Mouse (Mus musculus) midbrain, embryonic 11.5 days (tissue): ENCODE results near the gene Nptn. TPM values are rescaled to one million over a fixed set of nuclear protein-coding genes. Genes with fewer than 3 reads are reported as not detected.

Experiments
- ATAC-seq: fragments of 200-750 bp; cut with Nextera tagmentation; 2 replicates; pipeline ENCODE4 v1.8.0; 2017; ENCODE audit warnings: moderate TSS enrichment, moderate library complexity; ENCODE audit not compliant: low FRiP score
- DNase-seq: peaks from one replicate; pipeline ENCODE4 v3.0.0; 2015; ENCODE audit warnings: low spot score; ENCODE audit errors: missing footprints
- H3K27ac ChIP-seq: fragments of 300-500 bp; sonication (generic); 2 replicates; pipeline ENCODE4 v1.5.1; 2014; ENCODE audit warnings: low read depth, low read length
- H3K27me3 ChIP-seq: fragments of 300-500 bp; sonication (generic); 2 replicates; pipeline ENCODE4 v1.6.1; 2014; ENCODE audit warnings: mild to moderate bottlenecking, low read length, moderate library complexity, mixed read lengths; ENCODE audit not compliant: control insufficient read depth, insufficient read depth
- H3K36me3 ChIP-seq: fragments of 300-500 bp; sonication (generic); 2 replicates; pipeline ENCODE4 v1.6.1; 2014; ENCODE audit warnings: mild to moderate bottlenecking, low read length, moderate library complexity, mixed read lengths; ENCODE audit not compliant: control insufficient read depth, insufficient read depth
- H3K4me1 ChIP-seq: fragments of 300-500 bp; sonication (generic); 2 replicates; pipeline ENCODE4 v1.6.1; 2014; ENCODE audit warnings: low read length; ENCODE audit not compliant: control insufficient read depth, insufficient read depth
- H3K4me2 ChIP-seq: fragments of 300-500 bp; sonication (generic); 2 replicates; pipeline ENCODE4 v1.6.1; 2014; ENCODE audit warnings: mild to moderate bottlenecking, moderate library complexity
- H3K4me3 ChIP-seq: fragments of 300-500 bp; sonication (generic); 2 replicates; pipeline ENCODE4 v1.5.1; 2014; ENCODE audit warnings: low read depth, low read length
- H3K9ac ChIP-seq: fragments of 300-500 bp; sonication (generic); 2 replicates; pipeline ENCODE4 v1.6.1; 2014; ENCODE audit warnings: low read length
- H3K9me3 ChIP-seq: fragments of 300-500 bp; sonication (generic); 2 replicates; pipeline ENCODE4 v1.6.1; 2016; ENCODE audit warnings: low read length; ENCODE audit not compliant: control insufficient read depth
- WGBS: fragments of 180-500 bp; shearing (Covaris S2); extraction: QIAGEN DNeasy Blood & Tissue Kit; methylation state at CpG from one replicate; pipeline ENCODE4 v1.1.7; 2014; 5-methylcytosine and 5-hydroxymethylcytosine counted together
- polyA plus RNA-seq: library from polyadenylated mRNA; unstranded; fragments of >200 nt; fragmentation: Nextera tagmentation; extraction: Ambion mirVana; gene quantifications from 2 replicates; pipeline ENCODE4 v1.2.1, GENCODE M21; 2014

Nptn gene
- polyA plus RNA-seq, 1 experiment from 2014 or later: 60.7 TPM

DNA sequence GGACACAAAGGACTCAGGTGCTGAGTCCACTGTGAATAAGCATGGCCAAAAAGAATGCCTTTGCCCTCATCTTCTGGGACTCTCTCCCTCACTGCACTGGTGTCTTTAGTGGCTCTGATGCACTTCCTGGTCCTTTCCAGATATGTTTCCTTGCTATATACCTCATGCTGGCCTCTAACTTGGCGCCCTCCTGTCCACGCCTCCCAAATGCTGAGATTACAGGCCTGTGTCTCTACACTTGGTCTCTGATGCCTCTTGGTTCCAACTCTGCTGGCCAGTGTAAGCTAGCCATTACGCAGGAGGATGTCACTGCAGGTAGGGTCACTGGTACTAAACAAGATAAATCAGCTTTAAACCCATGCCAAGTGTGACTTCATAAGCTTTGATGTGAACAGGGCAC, 86.1 kb downstream of the Nptn start:
- Histone ChIP-seq H3K4me3 (no peak overlapping the region), H3K4me1 (no peaks in the 10 kb centered on the region), H3K9ac (no peak overlapping the region), H3K9me3 (no peaks in the 10 kb centered on the region), H3K27me3 (no peaks in the 10 kb centered on the region), H3K4me2 (no peak overlapping the region), H3K36me3 (no peaks in the 10 kb centered on the region), H3K27ac (no peak overlapping the region)
- ATAC-seq (no peak), DNase-seq (no peak)
- WGBS: 97% methylated on average over 3 of the region's 3 CpGs

DNA sequence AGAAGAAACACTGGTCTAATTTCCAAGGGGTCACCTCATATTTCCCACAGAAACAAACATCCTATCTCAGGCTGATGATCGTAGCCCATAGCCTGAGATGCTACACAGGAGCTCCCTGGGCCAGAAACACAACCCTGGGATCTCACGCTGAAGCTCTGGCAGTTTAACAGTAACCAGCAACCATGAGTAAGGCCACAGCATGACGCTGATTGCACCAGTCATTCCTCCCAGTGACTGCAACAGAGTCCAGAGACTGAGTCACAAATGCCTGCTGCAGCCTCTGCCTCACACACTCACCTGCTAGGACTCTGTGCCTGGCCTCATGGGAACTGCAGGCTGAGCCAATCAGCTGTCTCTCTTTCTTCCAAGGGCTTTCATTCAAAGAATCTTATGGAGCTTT, 87.0 kb downstream of the Nptn start:
- DNase-seq (no peak), ATAC-seq (no peak)
- H3K27me3 ChIP-seq: no peaks in the 10 kb centered on the region
- H3K27ac ChIP-seq: no peak overlapping the region
- no peaks in the 10 kb centered on the region for H3K36me3 ChIP-seq
- H3K9me3 ChIP-seq: no peaks in the 10 kb centered on the region
- H3K9ac ChIP-seq: no peak overlapping the region
- H3K4me1 ChIP-seq: no peaks in the 10 kb centered on the region
- no peak overlapping the region for H3K4me2 ChIP-seq
- 70% methylated on average over 3 of the region's 3 CpGs for WGBS
- H3K4me3 ChIP-seq: no peak overlapping the region

DNA sequence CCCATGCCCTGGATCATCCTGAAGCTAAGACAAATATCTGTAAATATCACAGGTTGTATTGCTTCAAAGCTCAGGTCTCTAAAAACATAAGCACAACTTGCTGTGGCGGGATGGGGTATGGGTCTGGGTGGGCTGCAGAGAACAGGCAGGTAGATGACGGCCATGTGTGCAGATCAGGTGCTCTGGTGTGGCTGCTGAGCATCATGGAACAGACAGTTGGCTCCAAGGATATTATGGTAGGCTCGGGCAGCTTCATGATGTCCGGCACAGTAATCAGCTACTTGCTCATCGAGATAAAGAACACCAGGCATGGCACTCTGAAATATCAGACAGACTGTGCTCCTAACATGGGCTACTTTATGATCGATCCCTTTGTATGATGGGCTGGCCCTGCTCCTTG, 87.8 kb downstream of the Nptn start:
- H3K36me3 ChIP-seq: no peaks in the 10 kb centered on the region
- no peaks in the 10 kb centered on the region for H3K9me3 ChIP-seq
- no peaks in the 10 kb centered on the region for H3K4me1 ChIP-seq
- H3K4me3 ChIP-seq: no peak overlapping the region
- DNase-seq (no peak), ATAC-seq (no peak)
- 90% methylated on average over 6 of the region's 6 CpGs for WGBS
- no peak overlapping the region for H3K4me2 ChIP-seq
- no peak overlapping the region for H3K27ac ChIP-seq
- H3K27me3 ChIP-seq: no peaks in the 10 kb centered on the region
- no peak overlapping the region for H3K9ac ChIP-seq

DNA sequence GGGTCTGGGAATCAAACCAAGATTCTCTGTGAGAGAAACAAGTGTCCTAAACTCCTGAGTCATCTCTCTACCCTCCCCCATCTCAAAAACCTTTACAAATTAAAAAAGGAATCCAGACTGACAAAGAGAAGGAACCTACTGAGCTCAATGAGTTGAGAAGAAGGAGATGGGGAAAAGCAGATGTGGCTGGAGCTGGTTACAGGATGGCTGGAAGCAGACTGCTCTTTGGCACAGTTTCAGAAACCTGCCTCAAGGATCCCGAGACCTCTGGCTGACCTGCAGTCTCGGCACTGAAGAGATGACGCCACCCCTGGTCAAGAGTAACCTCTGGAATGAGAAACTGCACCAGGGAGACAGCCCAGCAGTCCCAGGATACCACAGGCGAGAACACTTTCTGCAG, 90.4 kb downstream of the Nptn start:
- no peaks in the 10 kb centered on the region for H3K27me3 ChIP-seq
- H3K9me3 ChIP-seq: no peaks in the 10 kb centered on the region
- DNase-seq (no peak), ATAC-seq (no peak)
- no peaks in the 10 kb centered on the region for H3K4me1 ChIP-seq
- no peaks in the 10 kb centered on the region for H3K36me3 ChIP-seq
- no peak overlapping the region for H3K4me2 ChIP-seq
- 58% methylated on average over 4 of the region's 4 CpGs for WGBS
- H3K27ac ChIP-seq: no peak overlapping the region
- H3K4me3 ChIP-seq: no peak overlapping the region
- no peak overlapping the region for H3K9ac ChIP-seq

DNA sequence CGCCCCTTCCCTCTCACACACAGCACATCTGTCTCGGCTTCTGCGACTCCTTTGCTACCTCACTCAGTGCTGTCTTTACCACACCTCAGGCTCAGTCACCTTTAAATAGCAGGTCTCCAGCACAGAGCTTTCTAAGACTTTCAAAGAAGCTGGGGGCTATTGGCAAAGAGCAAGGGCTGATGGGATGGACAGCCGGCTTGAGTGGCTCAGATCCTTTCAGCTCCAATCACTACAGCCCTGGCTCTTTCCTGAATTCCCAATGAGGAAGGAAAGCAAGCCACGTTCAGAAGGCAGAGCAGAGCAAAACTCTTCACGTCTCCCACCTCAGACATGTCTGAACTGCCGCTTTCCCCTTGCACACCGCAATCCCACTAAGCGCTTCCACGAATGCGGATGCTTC, 92.7 kb downstream of the Nptn start:
- no peak for DNase-seq
- no peaks in the 10 kb centered on the region for H3K36me3 ChIP-seq

GRCm38 (mm10) chr9:58675371-58675770, 93.3 kb downstream of the Nptn start:
- Histone ChIP-seq H3K36me3 (no peaks in the 10 kb centered on the region), H3K4me3 (no peak overlapping the region), H3K27me3 (no peaks in the 10 kb centered on the region), H3K9ac (no peak overlapping the region), H3K4me1 (no peaks in the 10 kb centered on the region), H3K27ac (no peak overlapping the region), H3K4me2 (no peak overlapping the region), H3K9me3 (no peaks in the 10 kb centered on the region)
- ATAC-seq: no peak
- DNase-seq: no peak
- WGBS: 71% methylated on average over 6 of the region's 6 CpGs

More for the DNA sequence above, 92.7 kb downstream of the Nptn start:
- H3K27ac ChIP-seq: no peak overlapping the region
- no peaks in the 10 kb centered on the region for H3K27me3 ChIP-seq
- no peak overlapping the region for H3K4me2 ChIP-seq
- no peak overlapping the region for H3K4me3 ChIP-seq
- no peak overlapping the region for H3K9ac ChIP-seq
- H3K9me3 ChIP-seq: no peaks in the 10 kb centered on the region
- H3K4me1 ChIP-seq: no peaks in the 10 kb centered on the region
- no peak for ATAC-seq
- 76% methylated on average over 11 of the region's 11 CpGs for WGBS

- no peak for ATAC-seq
- no peaks in the 10 kb centered on the region for H3K9me3 ChIP-seq
- WGBS: 75% methylated on average over 2 of the region's 2 CpGs
- H3K4me2 ChIP-seq: no peak overlapping the region
- no peak for DNase-seq
- H3K27ac ChIP-seq: no peak overlapping the region
- no peaks in the 10 kb centered on the region for H3K27me3 ChIP-seq
- no peak overlapping the region for H3K4me3 ChIP-seq
- H3K4me1 ChIP-seq: no peaks in the 10 kb centered on the region
- H3K36me3 ChIP-seq: no peaks in the 10 kb centered on the region
- H3K9ac ChIP-seq: no peak overlapping the region
Observed at GRCm38 (mm10) chr9:58681411-58681810, 99.4 kb downstream of the Nptn start.

- H3K36me3 ChIP-seq: no peaks in the 10 kb centered on the region
- DNase-seq (no peak), ATAC-seq (no peak)
- H3K4me2 ChIP-seq: no peak overlapping the region
- no peaks in the 10 kb centered on the region for H3K4me1 ChIP-seq
- no peak overlapping the region for H3K9ac ChIP-seq
- H3K27ac ChIP-seq: no peak overlapping the region
- H3K9me3 ChIP-seq: no peaks in the 10 kb centered on the region
- H3K4me3 ChIP-seq: no peak overlapping the region
- H3K27me3 ChIP-seq: no peaks in the 10 kb centered on the region
- 85% methylated on average over 6 of the region's 6 CpGs for WGBS
Observed at GRCm38 (mm10) chr9:58682106-58682505, 100.1 kb downstream of the Nptn start.

DNA sequence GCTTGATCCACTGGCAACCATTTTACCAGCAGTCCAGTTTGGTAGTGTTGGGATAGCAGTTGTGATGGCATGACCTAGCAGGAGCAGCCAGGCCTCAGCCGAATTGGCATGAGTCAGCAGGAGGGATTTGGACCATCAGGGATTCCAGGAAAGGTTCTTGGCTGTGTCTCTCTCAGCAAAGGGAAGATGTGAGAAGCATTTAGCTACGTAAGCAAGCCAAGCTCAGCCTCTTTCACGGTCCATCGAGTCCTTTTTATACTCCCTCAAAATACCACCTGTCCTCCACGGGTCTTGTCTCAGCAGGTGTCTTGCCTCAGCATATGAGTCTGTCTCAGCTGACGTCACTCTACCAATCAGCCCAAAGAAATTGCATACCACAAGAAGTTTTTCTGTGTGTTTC, 101.3 kb downstream of the Nptn start:
- no peaks in the 10 kb centered on the region for H3K27me3 ChIP-seq
- H3K4me1 ChIP-seq: no peaks in the 10 kb centered on the region
- ATAC-seq (no peak), DNase-seq (no peak)
- H3K9me3 ChIP-seq: no peaks in the 10 kb centered on the region
- no peak overlapping the region for H3K4me2 ChIP-seq
- no peaks in the 10 kb centered on the region for H3K36me3 ChIP-seq
- no peak overlapping the region for H3K27ac ChIP-seq
- H3K4me3 ChIP-seq: no peak overlapping the region
- WGBS: 39% methylated on average over 6 of the region's 6 CpGs
- no peak overlapping the region for H3K9ac ChIP-seq

- no peak for DNase-seq
- no peak overlapping the region for H3K9ac ChIP-seq
- WGBS: 86% methylated on average over 10 of the region's 10 CpGs
- no peak for ATAC-seq
- no peaks in the 10 kb centered on the region for H3K4me1 ChIP-seq
- no peak overlapping the region for H3K27ac ChIP-seq
- H3K36me3 ChIP-seq: no peaks in the 10 kb centered on the region
- H3K27me3 ChIP-seq: no peaks in the 10 kb centered on the region
- H3K9me3 ChIP-seq: no peaks in the 10 kb centered on the region
- H3K4me2 ChIP-seq: no peak overlapping the region
- no peak overlapping the region for H3K4me3 ChIP-seq
Observed at GRCm38 (mm10) chr9:58685290-58685689, 103.2 kb downstream of the Nptn start.
